Comparison of ENCODE assay signal across 19 mouse cellular contexts in genomic region chr8:10490874-10491273, GRCm38 (mm10).
A peak's percentile ranks its signal among the peaks of the same experiment; 100 is the strongest.
DNase-seq lines count a peak whose midpoint lies in the region; ATAC-seq lines count a peak whose summit lies in the region.
"Had no signal": no experiment of that assay in that cellular context is flagged by ENCODE, and none has a peak within 500 bp of the region (broad histone marks: within the 10 kb centered on the region; RNA-seq: fewer than 3 reads in every experiment).

No protein-coding gene starts in this region.

- WGBS in midbrain, embryonic 16.5 days, result 64% methylated on average over 6 of the region's 6 CpGs
- WGBS in midbrain, embryonic 14.5 days, result 76% methylated on average over 6 of the region's 6 CpGs

- H3K9ac ChIP-seq in midbrain, embryonic 16.5 days (ENCODE audit: low read depth, low read length), result no peak overlapping the region
- H3K9ac ChIP-seq in midbrain, embryonic 14.5 days (replicated peaks; ENCODE audit: low read length), result no peak overlapping the region
- H3K9ac ChIP-seq: embryonic facial prominence, embryonic 13.5 days; embryonic facial prominence, embryonic 15.5 days; forebrain, embryonic 12.5 days; forebrain, embryonic 15.5 days had no signal

- peak; percentile 76 for DNase-seq in heart, adult 11 months
- no peak for DNase-seq in heart, adult 9 months (ENCODE audit: low spot score in 2 of 2)
- DNase-seq in midbrain, embryonic 14.5 days, result no peak
- DNase-seq: adrenal gland, adult 2 months; adrenal gland, postnatal 10 days; adrenal gland, postnatal 25 days; cerebellum, adult 11 months; cerebellum, adult 18-20 months; cerebellum, adult 8-10 months; cerebellum, adult 9-11 months; cerebellum, postnatal 36 days; embryo, embryonic 11 days had no signal

- 0 out of 2 replicates have a peak overlapping the region, but pooled peaks have one; percentile 2 for H3K27ac ChIP-seq in midbrain, embryonic 16.5 days (ENCODE audit: low read length)
- H3K27ac ChIP-seq in midbrain, embryonic 14.5 days (replicated peaks; ENCODE audit: low read depth, low read length), result no peak overlapping the region
- H3K27ac ChIP-seq: embryonic facial prominence, embryonic 13.5 days; embryonic facial prominence, embryonic 15.5 days; forebrain, embryonic 10.5 days; forebrain, embryonic 12.5 days had no signal

- H3K36me3 ChIP-seq in midbrain, embryonic 16.5 days (ENCODE audit: control insufficient read depth, insufficient read depth, low read length), result no peaks in the 10 kb centered on the region
- no peaks in the 10 kb centered on the region for H3K36me3 ChIP-seq in midbrain, embryonic 14.5 days (ENCODE audit: control insufficient read depth, insufficient read depth, low read length)
- H3K36me3 ChIP-seq: embryonic facial prominence, embryonic 13.5 days; embryonic facial prominence, embryonic 15.5 days; forebrain, embryonic 10.5 days; forebrain, embryonic 12.5 days; forebrain, embryonic 15.5 days had no signal

- H3K4me2 ChIP-seq in midbrain, embryonic 16.5 days (ENCODE audit: low read length), result no peak overlapping the region
- no peak overlapping the region for H3K4me2 ChIP-seq in midbrain, embryonic 14.5 days (ENCODE audit: low read length)
- H3K4me2 ChIP-seq: embryonic facial prominence, embryonic 13.5 days; embryonic facial prominence, embryonic 15.5 days; forebrain, embryonic 12.5 days; forebrain, embryonic 15.5 days had no signal

- ATAC-seq in midbrain, embryonic 16.5 days, result no peak; the same call in 1 of the 2 replicates
- no peak for ATAC-seq in midbrain, embryonic 14.5 days (ENCODE audit: low FRiP score, low TSS enrichment)

- no peaks in the 10 kb centered on the region for H3K9me3 ChIP-seq in midbrain, embryonic 16.5 days (replicated peaks; ENCODE audit: control insufficient read depth, low read length, poor library complexity, severe bottlenecking)
- H3K9me3 ChIP-seq in midbrain, embryonic 14.5 days (ENCODE audit: control insufficient read depth, low read length), result no peaks in the 10 kb centered on the region
- H3K9me3 ChIP-seq: embryonic facial prominence, embryonic 13.5 days; embryonic facial prominence, embryonic 15.5 days; forebrain, embryonic 15.5 days had no signal

- no peak overlapping the region for H3K4me3 ChIP-seq in midbrain, embryonic 16.5 days (ENCODE audit: low read depth, low read length)
- H3K4me3 ChIP-seq in midbrain, embryonic 14.5 days (replicated peaks; ENCODE audit: low read depth, low read length), result no peak overlapping the region
- H3K4me3 ChIP-seq: embryonic facial prominence, embryonic 13.5 days; embryonic facial prominence, embryonic 15.5 days; erythroblast, embryonic 14.5 days; forebrain, embryonic 10.5 days; forebrain, embryonic 12.5 days; forebrain, embryonic 15.5 days had no signal

- H3K27me3 ChIP-seq in midbrain, embryonic 16.5 days (ENCODE audit: control insufficient read depth, insufficient read depth, low read depth, low read length), result no peaks in the 10 kb centered on the region
- H3K27me3 ChIP-seq in midbrain, embryonic 14.5 days (ENCODE audit: control insufficient read depth, insufficient read depth, low read length), result no peaks in the 10 kb centered on the region
- H3K27me3 ChIP-seq: embryonic facial prominence, embryonic 13.5 days; embryonic facial prominence, embryonic 15.5 days; forebrain, embryonic 12.5 days; forebrain, embryonic 15.5 days had no signal

- no peaks in the 10 kb centered on the region for H3K4me1 ChIP-seq in midbrain, embryonic 16.5 days (ENCODE audit: control insufficient read depth, insufficient read depth, low read length)
- H3K4me1 ChIP-seq in midbrain, embryonic 14.5 days (ENCODE audit: control insufficient read depth, insufficient read depth, low read length), result no peaks in the 10 kb centered on the region
- H3K4me1 ChIP-seq: embryonic facial prominence, embryonic 15.5 days; forebrain, embryonic 10.5 days; forebrain, embryonic 12.5 days had no signal
